Mouse (Mus musculus) stomach, embryonic 16.5 days (tissue): ENCODE data around the gene Dennd4b. TPM values are rescaled to one million over a fixed set of nuclear protein-coding genes. Genes with fewer than 3 reads are reported as not detected.

ENCODE experiments used
- ATAC-seq: fragments of 200-750 bp; cut with Nextera tagmentation; 2 replicates; pipeline ENCODE4 v1.8.0; 2017; ENCODE audit warnings: moderate number of reproducible peaks, moderate TSS enrichment; ENCODE audit not compliant: insufficient read depth, low FRiP score
- H3K27ac ChIP-seq: fragments of 300-500 bp; sonication (generic); 2 replicates; pipeline ENCODE4 v1.5.1; 2014; ENCODE audit warnings: low read length
- H3K27me3 ChIP-seq: fragments of 300-500 bp; sonication (generic); 2 replicates; pipeline ENCODE4 v1.6.1; 2014; ENCODE audit warnings: low read length, control low read depth, mixed read lengths; ENCODE audit not compliant: control insufficient read depth, insufficient read depth
- H3K36me3 ChIP-seq: fragments of 300-500 bp; sonication (generic); 2 replicates; pipeline ENCODE4 v1.6.1; 2014; ENCODE audit warnings: low read length; ENCODE audit not compliant: control insufficient read depth, insufficient read depth
- H3K4me1 ChIP-seq: fragments of 300-500 bp; sonication (generic); 2 replicates; pipeline ENCODE4 v1.6.1; 2014; ENCODE audit warnings: low read length, control low read depth, mixed read lengths; ENCODE audit not compliant: control insufficient read depth, insufficient read depth
- H3K4me2 ChIP-seq: fragments of 300-500 bp; sonication (generic); 2 replicates; pipeline ENCODE4 v1.6.1; 2014; ENCODE audit warnings: low read depth, low read length, mixed read lengths
- H3K4me3 ChIP-seq: fragments of 300-500 bp; sonication (generic); replicated peaks from 2 replicates; pipeline ENCODE4 v1.5.1; 2014; ENCODE audit warnings: mild to moderate bottlenecking, low read length
- H3K9ac ChIP-seq: fragments of 300-500 bp; sonication (generic); 2 replicates; pipeline ENCODE4 v1.6.1; 2014; ENCODE audit warnings: low read length
- H3K9me3 ChIP-seq: fragments of 300-500 bp; sonication (generic); replicated peaks from 2 replicates; pipeline ENCODE4 v1.6.1; 2016; ENCODE audit warnings: low read length, control low read depth; ENCODE audit not compliant: control insufficient read depth
- WGBS: fragments of 180-500 bp; shearing (Covaris S2); extraction: QIAGEN DNeasy Blood & Tissue Kit; methylation state at CpG from one replicate; pipeline ENCODE4 v1.1.7; 2014; 5-methylcytosine and 5-hydroxymethylcytosine counted together
- polyA plus RNA-seq: library from polyadenylated mRNA; unstranded; fragments of >200 nt; fragmentation: Nextera tagmentation; extraction: Ambion mirVana; gene quantifications from 2 replicates; pipeline ENCODE4 v1.2.1, GENCODE M21; 2015

Gene Dennd4b
- polyA plus RNA-seq, 1 experiment from 2014 or later: 4.3 TPM

- peak within 1 kb of the TSS; percentile 92 for H3K27ac ChIP-seq
- peak within 1 kb of the TSS; percentile 89 for H3K9ac ChIP-seq
- peak; percentile 97 for ATAC-seq
- peaks cover 3% of the 10 kb centered on the region; the same call in 1 of the 2 replicates for H3K4me1 ChIP-seq
- H3K36me3 ChIP-seq: peaks cover 4% of the 10 kb centered on the region; the same call in 1 of the 2 replicates
- H3K27me3 ChIP-seq: no peaks in the 10 kb centered on the region
- peak within 1 kb of the TSS; percentile 83 for H3K4me3 ChIP-seq
- under 1% methylated on average over 61 of the region's 61 CpGs for WGBS
- 0 out of 2 replicates have a peak, but pooled peaks cover 3% of the 10 kb centered on the region for H3K9me3 ChIP-seq
- H3K4me2 ChIP-seq: peak within 1 kb of the TSS; percentile 69
Observed at GRCm38 (mm10) chr3:90231507-90232333, 33.3 kb upstream of the Dennd4b start, which contains the start of gene Jtb. TSS of gene Jtb (plus strand) at chr3:90231597.

- H3K4me2 ChIP-seq: peak overlapping the region; percentile 64; the same call in 1 of the 2 replicates
- 81% methylated on average over 2 of the region's 2 CpGs for WGBS
- no peaks in the 10 kb centered on the region for H3K27me3 ChIP-seq
- H3K36me3 ChIP-seq: no peaks in the 10 kb centered on the region
- H3K4me1 ChIP-seq: peaks cover 9% of the 10 kb centered on the region; the same call in 1 of the 2 replicates
- no peak overlapping the region for H3K27ac ChIP-seq
- no peak overlapping the region for H3K9ac ChIP-seq
- H3K4me3 ChIP-seq: no peak overlapping the region
- no peak for ATAC-seq
- no peaks in the 10 kb centered on the region for H3K9me3 ChIP-seq
Observed at GRCm38 (mm10) chr3:90241251-90241650, 23.7 kb upstream of the Dennd4b start.

DNA sequence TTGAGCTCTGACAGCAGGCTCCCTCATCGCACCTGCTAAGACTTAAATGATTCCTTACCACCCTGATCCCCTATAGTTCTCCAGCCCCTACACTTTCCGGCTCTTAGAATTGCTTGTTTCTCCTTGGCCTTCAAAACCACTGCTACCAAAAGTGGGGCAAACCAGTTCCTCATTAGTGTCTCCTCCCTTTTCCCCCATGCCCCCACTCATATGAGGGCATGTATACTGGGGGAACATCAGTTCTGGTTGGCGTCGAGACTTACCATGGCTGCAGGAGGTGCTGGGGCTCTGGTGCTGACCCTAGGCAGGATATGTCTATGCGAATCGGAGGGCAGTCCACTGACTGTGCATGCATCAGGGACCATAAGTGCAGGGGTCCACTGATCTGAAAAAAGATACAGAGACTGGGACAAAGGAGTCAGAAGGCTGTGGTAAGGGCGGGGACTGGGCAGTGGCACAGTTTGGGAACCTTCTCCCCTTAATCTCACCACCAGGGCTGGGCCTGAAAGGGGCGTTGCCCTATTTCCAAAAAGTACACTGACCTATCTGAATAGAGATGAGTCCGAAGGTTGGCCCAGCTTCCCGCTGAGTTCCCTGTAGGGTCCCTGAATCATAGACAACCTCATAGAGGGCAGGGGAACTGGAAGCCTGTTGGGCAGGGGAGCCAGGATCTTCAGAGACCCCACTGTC lies 23.2 kb upstream of the Dennd4b start:
- ATAC-seq: no peak
- Histone ChIP-seq H3K4me1 (peaks cover 14% of the 10 kb centered on the region; the same call in 1 of the 2 replicates), H3K27me3 (no peaks in the 10 kb centered on the region), H3K27ac (no peak overlapping the region), H3K9ac (peak overlapping the region; percentile 23; the same call in 1 of the 2 replicates), H3K36me3 (no peaks in the 10 kb centered on the region), H3K4me2 (peak overlapping the region; percentile 64; the same call in 1 of the 2 replicates), H3K9me3 (no peaks in the 10 kb centered on the region), H3K4me3 (peak overlapping the region; percentile 44)
- WGBS: 83% methylated on average over 10 of the region's 10 CpGs

DNA sequence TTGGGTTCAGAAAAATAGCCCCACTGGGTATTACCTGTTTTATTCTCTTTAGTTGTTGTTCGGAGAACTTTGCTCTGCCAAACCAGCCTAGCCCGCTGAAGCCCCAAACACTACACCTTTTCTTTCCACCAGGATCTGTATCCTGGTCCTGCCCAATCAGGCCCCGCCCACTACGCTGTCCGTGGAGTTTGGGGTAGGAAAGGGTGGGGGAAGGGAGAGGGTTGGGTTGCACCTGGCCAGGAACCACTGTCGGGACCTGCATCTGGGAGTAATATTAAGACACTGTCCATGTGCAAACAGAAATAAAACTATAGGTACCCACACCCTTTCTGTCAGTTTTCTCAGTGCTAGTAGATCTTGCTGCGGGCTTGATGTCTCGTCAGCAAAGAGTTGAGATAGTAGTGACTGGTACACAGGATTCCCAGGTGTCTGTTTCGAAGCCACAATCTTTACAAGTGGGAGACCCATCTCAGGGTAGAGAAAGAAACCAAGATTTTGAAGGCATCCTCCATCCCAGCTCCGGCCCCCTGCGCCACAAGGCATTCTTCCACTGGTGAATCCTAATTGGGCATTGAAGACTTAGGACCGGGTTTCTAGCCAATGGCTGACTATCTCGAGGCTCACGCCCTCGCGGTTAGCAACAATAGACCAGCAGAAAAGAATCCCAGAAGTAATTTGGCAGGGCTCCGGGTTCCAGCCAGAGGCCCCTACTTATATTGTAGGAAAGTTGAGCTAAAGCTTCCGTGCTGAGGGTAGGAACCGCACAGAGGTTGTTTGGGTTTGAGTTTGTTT lies 21.8 kb upstream of the Dennd4b start, which contains the start of gene Creb3l4:
Gene Creb3l4, minus strand, starts transcription at position 529 of the 792 bp plus-strand sequence.
- no peaks in the 10 kb centered on the region for H3K36me3 ChIP-seq
- no peaks in the 10 kb centered on the region for H3K27me3 ChIP-seq
- peak within 1 kb of the TSS; percentile 44 for H3K4me3 ChIP-seq
- 7% methylated on average over 19 of the region's 19 CpGs for WGBS
- H3K9ac ChIP-seq: peak within 1 kb of the TSS; percentile 72
- H3K4me1 ChIP-seq: peaks cover 14% of the 10 kb centered on the region; the same call in 1 of the 2 replicates
- H3K9me3 ChIP-seq: no peaks in the 10 kb centered on the region
- peak; percentile 77 for ATAC-seq
- H3K27ac ChIP-seq: peak within 1 kb of the TSS; percentile 85
- peak within 1 kb of the TSS; percentile 64 for H3K4me2 ChIP-seq

DNA sequence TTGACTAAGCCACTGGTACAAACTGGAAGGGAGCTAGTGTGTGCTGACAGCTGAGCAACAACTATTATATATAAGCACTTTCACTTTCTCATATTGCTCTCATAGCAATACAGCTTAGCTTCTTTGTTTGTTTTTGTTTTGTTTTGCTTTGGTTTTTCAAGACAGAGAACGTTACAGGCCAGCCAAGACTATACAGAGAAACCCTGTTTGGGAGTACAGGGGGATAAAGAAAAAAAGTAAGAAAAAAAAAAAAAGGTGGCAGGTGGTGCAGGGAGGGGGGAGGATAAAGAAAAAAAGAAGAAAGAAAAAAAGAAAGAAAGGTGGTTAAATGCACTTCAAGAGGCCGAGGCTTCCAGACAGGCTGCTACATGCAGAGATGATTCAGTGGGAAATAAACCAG lies 19.6 kb upstream of the Dennd4b start:
- Histone ChIP-seq H3K27ac (peak overlapping the region; percentile 42), H3K27me3 (no peaks in the 10 kb centered on the region), H3K9me3 (no peaks in the 10 kb centered on the region), H3K36me3 (peaks cover 4% of the 10 kb centered on the region), H3K9ac (no peak overlapping the region), H3K4me1 (peaks cover 22% of the 10 kb centered on the region), H3K4me3 (no peak overlapping the region), H3K4me2 (no peak overlapping the region)
- no peak for ATAC-seq
- WGBS: 47% methylated on average over 2 of the region's 2 CpGs

DNA sequence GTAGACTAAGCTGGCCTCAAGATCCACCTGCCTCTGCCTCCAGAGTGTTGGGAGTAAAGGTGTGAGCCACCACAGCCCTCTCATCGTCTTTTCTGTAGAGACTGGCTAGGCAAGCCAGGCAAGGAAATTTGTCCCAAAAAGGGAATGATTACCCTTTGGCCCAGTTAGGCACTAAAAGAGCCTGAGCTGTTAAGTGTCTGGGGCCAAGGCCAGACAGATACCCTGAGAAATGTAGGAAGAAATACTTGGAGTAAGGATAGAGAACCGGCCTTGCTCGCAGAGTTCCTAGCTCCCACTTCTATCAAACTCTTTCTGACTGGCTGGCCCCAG lies 17.4 kb upstream of the Dennd4b start:
- no peak; the same call in 1 of the 2 replicates for ATAC-seq
- Histone ChIP-seq H3K9ac (peak overlapping the region; percentile 96), H3K4me2 (peak overlapping the region; percentile 95)

DNA sequence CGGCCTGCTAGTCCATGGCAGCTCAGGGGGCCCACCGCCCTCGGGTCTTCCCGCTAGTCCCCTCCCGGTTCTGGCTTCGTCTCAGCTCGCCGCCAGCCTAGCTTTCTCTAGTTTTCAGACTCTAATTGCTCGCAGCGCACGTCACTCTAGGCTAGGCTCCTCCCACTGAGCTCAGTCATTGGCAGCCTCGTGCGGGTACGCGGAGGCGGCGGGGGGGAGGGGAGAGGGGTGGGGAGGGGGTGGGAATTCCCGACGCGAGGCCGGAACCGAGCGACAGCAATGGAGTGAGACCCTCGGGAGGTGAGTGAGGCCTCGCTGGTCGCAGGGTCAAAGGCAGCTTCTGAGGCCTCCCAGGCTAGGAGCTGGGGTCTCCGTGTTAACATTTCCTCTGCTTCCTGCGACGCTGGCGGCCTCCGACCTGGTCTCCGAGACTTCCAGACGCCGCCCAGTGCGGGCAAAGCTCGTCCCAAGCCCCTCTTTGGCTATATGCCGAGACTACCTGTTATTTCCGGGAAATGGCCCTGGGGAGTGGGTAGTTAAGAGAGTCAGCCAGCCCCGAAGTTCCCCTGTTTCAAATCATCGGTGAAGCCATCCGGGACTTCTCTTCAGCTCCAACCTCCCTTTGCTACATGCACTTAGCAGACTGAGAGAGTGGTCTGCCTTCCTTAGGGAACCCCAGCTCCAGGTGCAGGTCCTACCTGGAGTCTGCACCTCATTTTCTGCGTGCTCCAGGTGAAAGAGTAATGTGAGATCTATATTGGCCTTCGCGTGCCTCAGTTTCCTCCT lies 16.8 kb upstream of the Dennd4b start, which contains the start of gene Slc39a1:
Gene Slc39a1, plus strand, starts transcription at position 213 of the 786 bp plus-strand sequence.
- no peaks in the 10 kb centered on the region for H3K9me3 ChIP-seq
- peak within 1 kb of the TSS; percentile 95 for H3K4me2 ChIP-seq
- H3K4me3 ChIP-seq: peak within 1 kb of the TSS; percentile 89
- H3K27ac ChIP-seq: peak within 1 kb of the TSS; percentile 96
- WGBS: under 1% methylated on average over 44 of the region's 44 CpGs
- no peaks in the 10 kb centered on the region for H3K27me3 ChIP-seq
- peaks cover 14% of the 10 kb centered on the region for H3K36me3 ChIP-seq
- ATAC-seq: peak; percentile 94
- H3K9ac ChIP-seq: peak within 1 kb of the TSS; percentile 96
- peaks cover 16% of the 10 kb centered on the region for H3K4me1 ChIP-seq

More for the DNA sequence above, 17.4 kb upstream of the Dennd4b start:
- peak overlapping the region; percentile 96 for H3K27ac ChIP-seq
- under 1% methylated on average over 3 of the region's 3 CpGs for WGBS
- H3K36me3 ChIP-seq: peaks cover 14% of the 10 kb centered on the region
- H3K9me3 ChIP-seq: no peaks in the 10 kb centered on the region
- no peaks in the 10 kb centered on the region for H3K27me3 ChIP-seq
- peak overlapping the region; percentile 89 for H3K4me3 ChIP-seq
- H3K4me1 ChIP-seq: peaks cover 20% of the 10 kb centered on the region

DNA sequence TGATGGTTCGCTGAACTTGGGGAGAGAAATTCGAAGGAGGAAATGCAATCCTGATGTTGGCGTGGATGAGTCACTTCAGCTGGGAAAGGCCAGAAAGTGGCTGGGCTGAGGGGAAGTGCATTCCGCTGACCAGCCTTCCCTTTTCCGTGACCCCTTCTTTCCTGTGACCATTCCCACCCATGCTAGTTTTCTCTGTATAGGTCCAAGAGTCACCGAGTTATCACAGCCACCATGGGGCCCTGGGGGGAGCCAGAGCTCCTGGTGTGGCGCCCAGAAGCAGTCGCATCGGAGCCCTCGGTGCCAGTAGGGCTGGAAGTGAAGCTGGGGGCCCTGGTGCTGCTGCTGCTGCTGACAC lies 16.3 kb upstream of the Dennd4b start:
- ATAC-seq: no peak
- 3% methylated on average over 10 of the region's 10 CpGs for WGBS
- H3K4me3 ChIP-seq: peak overlapping the region; percentile 89

More for the DNA sequence above, 16.3 kb upstream of the Dennd4b start:
- Histone ChIP-seq H3K27me3 (no peaks in the 10 kb centered on the region), H3K9ac (peak overlapping the region; percentile 96), H3K4me2 (peak overlapping the region; percentile 95), H3K4me1 (peaks cover 16% of the 10 kb centered on the region), H3K27ac (peak overlapping the region; percentile 96), H3K36me3 (peaks cover 14% of the 10 kb centered on the region), H3K9me3 (no peaks in the 10 kb centered on the region)
